Mouse (Mus musculus): ENCODE data around the gene Olfr1381. TPM values are rescaled to one million over a fixed set of nuclear protein-coding genes. Genes with fewer than 3 reads are reported as not detected.

Olfr1381 gene
- polyA plus RNA-seq, 1 experiment from 2014 or later: not detected

Other genes starting within 250 kb of the Olfr1381 start
- gene Olfr10, start 238.7 kb upstream of the Olfr1381 start, polyA plus RNA-seq (2016; fragmentation: Nextera tagmentation; extraction: Ambion mirVana): not detected in 2 replicates
- gene Olfr1391, start 220.7 kb upstream of the Olfr1381 start, polyA plus RNA-seq (2016; fragmentation: Nextera tagmentation; extraction: Ambion mirVana): not detected in 2 replicates
- gene Olfr1390, start 208.3 kb upstream of the Olfr1381 start, polyA plus RNA-seq (2016; fragmentation: Nextera tagmentation; extraction: Ambion mirVana): not detected in 2 replicates
- gene Olfr1389, start 120.4 kb upstream of the Olfr1381 start, polyA plus RNA-seq (2016; fragmentation: Nextera tagmentation; extraction: Ambion mirVana): not detected in 2 replicates
- 0.09 TPM in 2 replicates for gene Olfr1388, start 106.8 kb upstream of the Olfr1381 start, polyA plus RNA-seq (2016; fragmentation: Nextera tagmentation; extraction: Ambion mirVana)
- gene Olfr1387, start 88.1 kb upstream of the Olfr1381 start, polyA plus RNA-seq (2016; fragmentation: Nextera tagmentation; extraction: Ambion mirVana): not detected in 2 replicates
- not detected in 2 replicates for gene Olfr1386, start 78.4 kb upstream of the Olfr1381 start, polyA plus RNA-seq (2016; fragmentation: Nextera tagmentation; extraction: Ambion mirVana)
- not detected in 2 replicates for gene Olfr1385, start 54.4 kb upstream of the Olfr1381 start, polyA plus RNA-seq (2016; fragmentation: Nextera tagmentation; extraction: Ambion mirVana)
- not detected in 2 replicates for gene Olfr1384, start 36.7 kb upstream of the Olfr1381 start, polyA plus RNA-seq (2016; fragmentation: Nextera tagmentation; extraction: Ambion mirVana)
- gene Olfr1383, start 23.8 kb upstream of the Olfr1381 start, polyA plus RNA-seq (2016; fragmentation: Nextera tagmentation; extraction: Ambion mirVana): not detected in 2 replicates
- not detected in 2 replicates for gene Olfr1382, start 15.2 kb upstream of the Olfr1381 start, polyA plus RNA-seq (2016; fragmentation: Nextera tagmentation; extraction: Ambion mirVana)
- gene Olfr1380, start 13.4 kb downstream of the Olfr1381 start, polyA plus RNA-seq (2016; fragmentation: Nextera tagmentation; extraction: Ambion mirVana): not detected in 2 replicates
- gene Flt4, start 65.8 kb downstream of the Olfr1381 start, polyA plus RNA-seq (2016; fragmentation: Nextera tagmentation; extraction: Ambion mirVana): 3.8 TPM in 2 replicates
- gene Scgb3a1, start 120.2 kb downstream of the Olfr1381 start, polyA plus RNA-seq (2016; fragmentation: Nextera tagmentation; extraction: Ambion mirVana): not detected in 2 replicates
- 57.8 and 58.3 TPM in 2 replicates for gene Cnot6, start 169.3 kb downstream of the Olfr1381 start, polyA plus RNA-seq (2016; fragmentation: Nextera tagmentation; extraction: Ambion mirVana)